Mouse (Mus musculus) kidney, adult 2 months (tissue): ENCODE data around the gene Ccm2l.

Source experiments
- CTCF ChIP-seq: fragments of 200-500 bp; conservative IDR thresholded peaks from 2 replicates; pipeline ENCODE4 v1.5.1; 2011; ENCODE audit warnings: low read depth, mild to moderate bottlenecking, control low read depth, low read length, moderate library complexity, mixed read lengths; ENCODE audit not compliant: insufficient read depth, insufficient read length
- POLR2A ChIP-seq: fragments of 200-500 bp; IDR thresholded peaks from one replicate; pipeline ENCODE4 v1.6.1; 2011; ENCODE audit warnings: low read depth, low read length, control low read depth

GRCm38 (mm10) chr2:153121821-153122615 lies 56.3 kb downstream of the Ccm2l start:
- TF ChIP-seq POLR2A, result no peak
- no peak for TF ChIP-seq CTCF
